23 mouse cellular contexts compared by ENCODE assay signal in the genomic region with DNA sequence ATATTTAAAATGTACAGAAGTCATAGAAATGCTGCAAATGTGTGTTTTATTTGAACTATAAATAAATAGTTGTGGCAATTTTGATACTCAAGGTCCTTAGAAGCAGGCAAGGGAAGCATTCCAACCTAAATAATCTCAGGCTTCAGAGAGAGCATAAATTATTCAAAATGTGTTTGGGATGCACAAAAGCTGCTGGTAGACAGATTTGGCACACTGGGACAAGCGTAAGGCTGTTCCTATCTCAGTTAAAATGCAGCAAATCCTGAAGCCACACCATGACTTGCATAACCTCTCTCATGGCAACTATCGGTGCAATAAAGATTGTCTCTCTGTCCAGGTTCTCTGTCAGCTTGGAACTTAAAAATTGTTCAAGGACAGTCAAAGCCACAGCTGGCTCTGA.
"Had no signal": no experiment of that assay in that cellular context is flagged by ENCODE, and none has a peak within 500 bp of the region (broad histone marks: within the 10 kb centered on the region; RNA-seq: fewer than 3 reads in every experiment).

No protein-coding gene starts in this region.

- ATAC-seq: liver, postnatal 0 days; lung, postnatal 0 days; midbrain, embryonic 13.5 days; midbrain, embryonic 16.5 days had no signal

- H3K27ac ChIP-seq: left cerebral cortex, adult 2 months; limb, embryonic 12.5 days; limb, embryonic 15.5 days; liver, embryonic 14.5 days; macrophage; midbrain, embryonic 13.5 days; neural tube, embryonic 13.5 days; stomach, embryonic 15.5 days had no signal

- H3K36me3 ChIP-seq: limb, embryonic 12.5 days; limb, embryonic 15.5 days; midbrain, embryonic 13.5 days; neural tube, embryonic 13.5 days; stomach, embryonic 15.5 days had no signal

- H3K4me2 ChIP-seq: limb, embryonic 12.5 days; limb, embryonic 15.5 days; liver, embryonic 11.5 days; midbrain, embryonic 13.5 days; neural tube, embryonic 13.5 days; stomach, embryonic 15.5 days had no signal

- H3K9ac ChIP-seq: limb, embryonic 12.5 days; limb, embryonic 15.5 days; liver, embryonic 14.5 days; liver, postnatal 0 days; midbrain, embryonic 13.5 days; neural tube, embryonic 13.5 days; stomach, embryonic 15.5 days had no signal

- H3K27me3 ChIP-seq: limb, embryonic 12.5 days; limb, embryonic 15.5 days; midbrain, embryonic 13.5 days; neural tube, embryonic 13.5 days; stomach, embryonic 15.5 days had no signal

- H3K4me1 ChIP-seq: limb, embryonic 12.5 days; limb, embryonic 15.5 days; midbrain, embryonic 13.5 days; neural tube, embryonic 13.5 days; stomach, embryonic 15.5 days had no signal

- DNase-seq: kidney, adult 18-20 months; kidney, postnatal 10 days; kidney, postnatal 36 days; layer of hippocampus, postnatal 36 days; left cerebral cortex, postnatal 4 days; liver, postnatal 0 days; retina, postnatal 1 day; right cerebral cortex, postnatal 25 days; spleen, adult 18-20 months; thymus, adult 18-20 months; thymus, postnatal 36 days had no signal

- H3K4me3 ChIP-seq: left cerebral cortex, adult 2 months; limb, embryonic 12.5 days; limb, embryonic 15.5 days; midbrain, embryonic 13.5 days; myocyte; neural tube, embryonic 13.5 days; stomach, embryonic 15.5 days had no signal

- H3K9me3 ChIP-seq: limb, embryonic 12.5 days; limb, embryonic 15.5 days; midbrain, embryonic 13.5 days; neural tube, embryonic 13.5 days; stomach, embryonic 15.5 days had no signal
